Mouse (Mus musculus) kidney, adult 8-10 months (tissue): ENCODE measurements around the gene Abcd4.

Experiments
- DNase-seq, 2 experiments: peaks; one replicate each; pipeline ENCODE4 v3.0.0; 2022

Gene Abcd4

GRCm38 (mm10) chr12:84616977-84617630, at the start of gene Abcd4:
Abcd4 (minus strand) TSS chr12:84617413.
- peak; percentile 97 for DNase-seq

GRCm38 (mm10) chr12:84653912-84654311, 36.7 kb upstream of the Abcd4 start:
- peak; percentile 8 to 42 for DNase-seq

- no peak for DNase-seq
Measured at GRCm38 (mm10) chr12:84650234-84650633, 33.0 kb upstream of the Abcd4 start.

GRCm38 (mm10) chr12:84640654-84641053, 23.4 kb upstream of the Abcd4 start, which contains the start of gene Vrtn:
Vrtn (plus strand) TSS chr12:84641019.
- no peak for DNase-seq

- no peak for DNase-seq
Measured at GRCm38 (mm10) chr12:84640253-84640652, 23.0 kb upstream of the Abcd4 start.

- no peak for DNase-seq
Measured at GRCm38 (mm10) chr12:84631867-84632266, 14.7 kb upstream of the Abcd4 start.

GRCm38 (mm10) chr12:84625116-84625515, 7.9 kb upstream of the Abcd4 start:
- no peak for DNase-seq

GRCm38 (mm10) chr12:84624601-84625000, 7.4 kb upstream of the Abcd4 start:
- peak in 1 of 2 experiments; percentile 25 for DNase-seq

- DNase-seq, result no peak
Measured at GRCm38 (mm10) chr12:84620975-84621374, 3.8 kb upstream of the Abcd4 start.

GRCm38 (mm10) chr12:84617663-84618062, 450 bp upstream of the Abcd4 start:
- peak; percentile 26 to 32 for DNase-seq

GRCm38 (mm10) chr12:84614524-84614923, 2.7 kb downstream of the Abcd4 start:
- DNase-seq, result no peak

GRCm38 (mm10) chr12:84614001-84614400, 3.2 kb downstream of the Abcd4 start:
- no peak for DNase-seq

GRCm38 (mm10) chr12:84612518-84612917, 4.7 kb downstream of the Abcd4 start:
- DNase-seq, result peak; percentile 68 to 74

- DNase-seq, result no peak
Measured at GRCm38 (mm10) chr12:84611718-84612117, 5.5 kb downstream of the Abcd4 start.

- peak in 1 of 2 experiments; percentile 18 for DNase-seq
Measured at GRCm38 (mm10) chr12:84605860-84606259, 11.4 kb downstream of the Abcd4 start.

- no peak for DNase-seq
Measured at GRCm38 (mm10) chr12:84604001-84604400, 13.2 kb downstream of the Abcd4 start.

GRCm38 (mm10) chr12:84598324-84598723, 18.9 kb downstream of the Abcd4 start:
- DNase-seq, result no peak

GRCm38 (mm10) chr12:84589825-84590761, 27.1 kb downstream of the Abcd4 start:
- peak; percentile 81 to 95 for DNase-seq

GRCm38 (mm10) chr12:84581285-84581684, 35.9 kb downstream of the Abcd4 start:
- no peak for DNase-seq

- DNase-seq, result peak in 1 of 2 experiments; percentile 7
Measured at GRCm38 (mm10) chr12:84578440-84578770, 38.8 kb downstream of the Abcd4 start.

GRCm38 (mm10) chr12:84577768-84578439, 39.3 kb downstream of the Abcd4 start:
- DNase-seq, result no peak

- no peak for DNase-seq
Measured at GRCm38 (mm10) chr12:84573094-84573493, 44.1 kb downstream of the Abcd4 start.

- no peak for DNase-seq
Measured at GRCm38 (mm10) chr12:84572341-84572720, 44.9 kb downstream of the Abcd4 start.
